In the genomic region with DNA sequence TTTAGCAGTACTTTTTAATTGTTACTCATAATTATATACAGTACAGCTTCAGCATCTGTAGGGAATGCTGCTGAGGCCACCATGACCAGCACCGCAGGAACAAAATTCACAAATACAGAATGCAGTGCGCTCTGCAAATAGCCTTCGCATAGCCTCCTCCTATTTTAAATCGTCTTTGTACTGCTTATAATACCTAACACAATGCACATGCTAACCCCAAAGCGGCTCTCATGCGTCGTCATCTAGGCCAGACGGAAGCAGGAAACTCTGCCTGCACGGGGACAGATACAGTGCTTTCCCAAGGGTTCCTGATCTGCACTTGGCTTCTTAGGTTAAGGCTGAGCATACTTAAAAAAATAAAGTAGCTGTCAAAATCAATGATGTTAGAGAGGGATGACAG, we compare ENCODE assay signal across 25 mouse cellular contexts. TPM values are rescaled to one million over a fixed set of nuclear protein-coding genes. Genes with fewer than 3 reads are reported as not detected.
A peak's percentile ranks its signal among the peaks of the same experiment; 100 is the strongest.
DNase-seq lines count a peak whose midpoint lies in the region; ATAC-seq lines count a peak whose summit lies in the region.
"Had no signal": no experiment of that assay in that cellular context is flagged by ENCODE, and none has a peak within 500 bp of the region (broad histone marks: within the 10 kb centered on the region; RNA-seq: fewer than 3 reads in every experiment).

No protein-coding gene starts in this region.

- no peaks in the 10 kb centered on the region for H3K9me3 ChIP-seq in liver, embryonic 12.5 days (replicated peaks)
- H3K9me3 ChIP-seq in liver, embryonic 11.5 days (ENCODE audit: control insufficient read depth, low read length), result no peaks in the 10 kb centered on the region
- H3K9me3 ChIP-seq in kidney, embryonic 16.5 days (ENCODE audit: low read length), result no peaks in the 10 kb centered on the region
- H3K9me3 ChIP-seq: embryonic facial prominence, embryonic 13.5 days; embryonic facial prominence, embryonic 15.5 days; forebrain, embryonic 10.5 days; forebrain, embryonic 12.5 days; G1E had no signal

- DNase-seq in liver, embryonic 11.5 days (ENCODE audit: low spot score), result no peak
- peak; percentile 4 for DNase-seq in retina, adult 2 months (ENCODE audit: low read depth, low spot score)
- DNase-seq in retina, postnatal 1 day, result no peak
- DNase-seq: adrenal gland, adult 8-10 months; adrenal gland, postnatal 14 days; adrenal gland, postnatal 36 days; cerebellum, adult 11-12 months; cerebellum, adult 2 months; cerebellum, adult 9-10 months; cerebellum, postnatal 10 days; cerebellum, postnatal 25 days; embryo, embryonic 11 days had no signal

- 0 out of 2 replicates have a peak overlapping the region, but pooled peaks have one; percentile 14 for H3K27ac ChIP-seq in liver, embryonic 12.5 days
- no peak overlapping the region for H3K27ac ChIP-seq in liver, embryonic 11.5 days (ENCODE audit: low read depth, low read length)
- no peak overlapping the region for H3K27ac ChIP-seq in kidney, embryonic 16.5 days (ENCODE audit: low read length)
- H3K27ac ChIP-seq: embryonic facial prominence, embryonic 13.5 days; embryonic facial prominence, embryonic 15.5 days; forebrain, embryonic 10.5 days; forebrain, embryonic 12.5 days had no signal

- no peak overlapping the region for H3K4me2 ChIP-seq in liver, embryonic 12.5 days
- H3K4me2 ChIP-seq in liver, embryonic 11.5 days, result no peak overlapping the region
- no peak overlapping the region for H3K4me2 ChIP-seq in kidney, embryonic 16.5 days (replicated peaks; ENCODE audit: low read depth, low read length)
- H3K4me2 ChIP-seq: embryonic facial prominence, embryonic 13.5 days; embryonic facial prominence, embryonic 15.5 days; forebrain, embryonic 12.5 days had no signal

- no peak for ATAC-seq in liver, embryonic 12.5 days
- no peak for ATAC-seq in liver, embryonic 11.5 days (replicated peaks; ENCODE audit: low FRiP score)
- ATAC-seq in common myeloid progenitor, adult 5-6 weeks (replicated peaks; ENCODE audit: low read depth, poor library complexity, severe bottlenecking), result 0 out of 2 replicates have a peak, but pooled peaks have one; percentile 23
- ATAC-seq in kidney, embryonic 16.5 days (ENCODE audit: low FRiP score, low TSS enrichment), result no peak
- ATAC-seq: activated CD4-positive, CD25-positive, alpha-beta regulatory T cell, adult 4 months; forebrain, embryonic 14.5 days; forebrain, embryonic 16.5 days; Patski had no signal

- peaks cover 47% of the 10 kb centered on the region for H3K36me3 ChIP-seq in liver, embryonic 12.5 days
- H3K36me3 ChIP-seq in liver, embryonic 11.5 days (ENCODE audit: control insufficient read depth, insufficient read depth, low read length), result peaks cover 6% of the 10 kb centered on the region; the same call in 1 of the 2 replicates
- H3K36me3 ChIP-seq in kidney, embryonic 16.5 days (ENCODE audit: insufficient read depth, low read length), result peaks cover 12% of the 10 kb centered on the region

- 0 out of 2 replicates have a peak overlapping the region, but pooled peaks have one; percentile 12 for H3K9ac ChIP-seq in liver, embryonic 12.5 days
- H3K9ac ChIP-seq in liver, embryonic 11.5 days (ENCODE audit: low read depth, low read length), result no peak overlapping the region
- H3K9ac ChIP-seq in kidney, embryonic 16.5 days (replicated peaks; ENCODE audit: low read length), result no peak overlapping the region
- H3K9ac ChIP-seq: embryonic facial prominence, embryonic 13.5 days; embryonic facial prominence, embryonic 15.5 days; forebrain, embryonic 12.5 days had no signal

- peaks cover 38% of the 10 kb centered on the region for H3K4me1 ChIP-seq in liver, embryonic 12.5 days
- peaks cover 17% of the 10 kb centered on the region for H3K4me1 ChIP-seq in liver, embryonic 11.5 days (replicated peaks; ENCODE audit: control insufficient read depth, insufficient read depth, low read length)
- no peaks in the 10 kb centered on the region for H3K4me1 ChIP-seq in kidney, embryonic 16.5 days (ENCODE audit: insufficient read depth, low read length)
- H3K4me1 ChIP-seq: embryonic facial prominence, embryonic 13.5 days; embryonic facial prominence, embryonic 15.5 days had no signal

- no peaks in the 10 kb centered on the region for H3K27me3 ChIP-seq in liver, embryonic 12.5 days (replicated peaks)
- H3K27me3 ChIP-seq in liver, embryonic 11.5 days (replicated peaks; ENCODE audit: control insufficient read depth, insufficient read depth, low read length), result no peaks in the 10 kb centered on the region
- no peaks in the 10 kb centered on the region for H3K27me3 ChIP-seq in kidney, embryonic 16.5 days (ENCODE audit: insufficient read depth, low read length)
- H3K27me3 ChIP-seq: embryonic facial prominence, embryonic 13.5 days; embryonic facial prominence, embryonic 15.5 days; forebrain, embryonic 12.5 days; Patski had no signal

- 73% methylated on average over 9 of the region's 9 CpGs for WGBS in liver, embryonic 12.5 days (ENCODE audit: insufficient replicate concordance)
- WGBS in liver, embryonic 11.5 days, result 77% methylated on average over 9 of the region's 9 CpGs
- 86% methylated on average over 9 of the region's 9 CpGs for WGBS in kidney, embryonic 16.5 days

- H3K4me3 ChIP-seq in liver, embryonic 12.5 days, result no peak overlapping the region
- H3K4me3 ChIP-seq in liver, embryonic 11.5 days (ENCODE audit: low read depth, low read length), result no peak overlapping the region
- H3K4me3 ChIP-seq in kidney, embryonic 16.5 days (ENCODE audit: low read length), result no peak overlapping the region
- H3K4me3 ChIP-seq: embryonic facial prominence, embryonic 13.5 days; embryonic facial prominence, embryonic 15.5 days; erythroblast, embryonic 14.5 days; forebrain, embryonic 10.5 days; forebrain, embryonic 12.5 days had no signal

RNA-seq across cellular contexts. Expression of gene C2cd5, which starts 29.2 kb away (rescaled TPM):
- polyA plus RNA-seq in liver, embryonic 12.5 days (2016; fragmentation: Nextera tagmentation; extraction: Ambion mirVana), result 22.2 and 22.7 TPM in 2 replicates
- 24.1 and 25.0 TPM in 2 replicates for polyA plus RNA-seq in liver, embryonic 11.5 days (2014; fragmentation: Nextera tagmentation; extraction: Ambion mirVana)
- total RNA-seq in common myeloid progenitor, adult 5-6 weeks (2017), result 33.8 and 38.7 TPM in 2 replicates
- polyA plus RNA-seq in kidney, embryonic 16.5 days (2015; fragmentation: Nextera tagmentation; extraction: Ambion mirVana), result 35.3 and 40.3 TPM in 2 replicates
